Mouse (Mus musculus) central nervous system, embryonic 11.5 days (tissue): ENCODE measurements around the gene Gm1330. TPM values are rescaled to one million over a fixed set of nuclear protein-coding genes. Genes with fewer than 3 reads are reported as not detected.

Source experiments
- polyA plus RNA-seq: library from polyadenylated mRNA; depleted of rRNA; stranded (reverse); fragments of >200 nt; gene quantifications from 2 replicates; pipeline ENCODE4 v1.2.3, GENCODE M21; 2012; rRNA removed

Gm1330 gene
- not detected in 2 replicates for polyA plus RNA-seq

GRCm38 (mm10) chr2:149003151-149003550 lies at the start of gene Gm1330:
Gene Gm1330 (minus strand): TSS chr2:149003251.

GRCm38 (mm10) chr2:149017137-149017536 lies 14.1 kb upstream of the Gm1330 start, which contains the start of gene Gm10750:
Gene Gm10750 (minus strand): TSS chr2:149017237.

Other genes starting within 250 kb of the Gm1330 start
- gene Cst11, start 231.8 kb downstream of the Gm1330 start, polyA plus RNA-seq, result not detected in 2 replicates
- not detected in 2 replicates for gene 8030411F24Rik, start 221.2 kb downstream of the Gm1330 start, polyA plus RNA-seq
- not detected in 2 replicates for gene Cst12, start 213.9 kb downstream of the Gm1330 start, polyA plus RNA-seq
- gene Cst8, start 204.5 kb downstream of the Gm1330 start, polyA plus RNA-seq, result not detected in 2 replicates
- not detected in 2 replicates for gene Cst13, start 183.2 kb downstream of the Gm1330 start, polyA plus RNA-seq
- gene Cst9, start 168.1 kb downstream of the Gm1330 start, polyA plus RNA-seq, result not detected in 2 replicates
- gene 9230104L09Rik, start 138.2 kb downstream of the Gm1330 start, polyA plus RNA-seq, result not detected in 2 replicates
- gene Cst3, start 127.6 kb downstream of the Gm1330 start, polyA plus RNA-seq, result 335 and 376 TPM in 2 replicates
- not detected in 2 replicates for gene Gm10750, start 14.0 kb upstream of the Gm1330 start, polyA plus RNA-seq